Mouse (Mus musculus): ENCODE results near the gene Kansl1. TPM values are rescaled to one million over a fixed set of nuclear protein-coding genes. Genes with fewer than 3 reads are reported as not detected.
"Not testable (repeated sequence)": the region's sequence is repeated elsewhere in the genome, so short reads cannot be mapped to it uniquely, and the experiment has no call there.

Kansl1 gene
- 56.5 and 62.6 TPM in 2 replicates for total RNA-seq (2021)
- long read RNA-seq, partial matches to known transcripts = 4 of 13 reads
- long read RNA-seq, other reads (novel, unspliced or antisense) = 9 of 13 reads

DNA sequence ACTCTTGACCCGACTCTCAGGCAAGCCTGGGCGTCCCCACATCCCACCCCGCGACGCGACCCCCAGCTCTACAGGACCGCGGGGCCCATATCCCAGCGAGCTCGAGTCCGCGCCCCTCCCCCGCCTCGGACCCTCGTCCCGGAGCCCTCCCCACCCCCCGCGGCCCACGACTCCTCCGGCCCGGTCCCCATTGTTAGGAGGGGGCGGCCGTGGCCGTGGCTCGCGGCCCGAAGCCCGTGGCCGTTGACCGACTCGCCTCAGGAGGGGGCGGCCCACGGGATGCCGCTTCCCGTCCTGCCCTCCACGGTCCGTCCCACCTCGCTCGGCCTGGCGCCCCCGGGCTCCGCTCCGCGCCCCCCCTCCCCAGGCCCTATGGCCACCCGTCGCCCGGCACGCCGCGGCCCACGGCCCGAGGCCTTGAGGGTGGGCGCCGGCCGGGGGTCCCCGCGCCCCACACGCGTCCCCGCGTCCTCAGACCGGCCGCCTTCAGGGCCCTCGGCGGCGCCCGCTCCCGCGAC lies at the start of gene Kansl1:
TSS of gene Kansl1 (minus strand) at position 111 of the 518 bp plus-strand sequence.
- DNase-seq = peak; percentile 41

DNA sequence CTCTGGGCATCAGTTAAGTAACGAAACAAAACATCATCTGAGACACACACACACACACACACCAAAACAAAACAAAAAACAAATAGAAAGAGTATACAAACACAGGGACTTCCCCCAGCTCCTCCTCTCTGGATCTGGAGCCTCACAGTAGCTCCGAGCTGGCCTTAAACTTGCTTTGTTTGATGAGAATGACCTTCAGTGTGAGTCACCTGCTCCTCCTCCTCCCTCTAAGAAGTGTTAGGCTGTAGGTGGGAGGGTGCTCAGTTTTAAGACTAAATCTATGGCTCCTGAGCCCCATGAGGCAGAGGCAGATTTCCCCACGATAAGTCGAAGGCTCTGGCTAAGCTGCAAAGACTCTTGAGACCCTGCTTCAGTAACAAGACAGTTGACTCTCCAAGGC lies 43.8 kb upstream of the Kansl1 start:
- peak; percentile 12 for DNase-seq

DNA sequence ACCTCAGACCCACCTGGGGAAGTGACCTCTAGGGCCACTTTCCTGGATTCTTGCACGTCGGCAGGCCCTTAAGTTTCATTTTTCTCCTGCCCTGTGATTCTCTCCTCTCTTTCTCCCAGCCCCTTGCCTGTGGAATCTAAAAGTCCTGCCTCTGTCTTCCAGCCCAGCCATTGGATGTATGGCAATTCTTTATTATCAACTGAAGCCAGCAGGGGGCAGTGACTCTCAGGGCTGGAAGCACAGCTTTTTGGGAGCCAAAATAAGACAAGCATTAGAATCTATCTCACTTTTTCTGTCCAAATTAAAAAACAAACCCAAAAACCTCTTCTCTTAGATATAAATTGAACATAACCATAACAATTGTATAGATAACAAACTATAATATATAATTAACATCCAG lies 41.9 kb upstream of the Kansl1 start:
- no peak for DNase-seq

DNA sequence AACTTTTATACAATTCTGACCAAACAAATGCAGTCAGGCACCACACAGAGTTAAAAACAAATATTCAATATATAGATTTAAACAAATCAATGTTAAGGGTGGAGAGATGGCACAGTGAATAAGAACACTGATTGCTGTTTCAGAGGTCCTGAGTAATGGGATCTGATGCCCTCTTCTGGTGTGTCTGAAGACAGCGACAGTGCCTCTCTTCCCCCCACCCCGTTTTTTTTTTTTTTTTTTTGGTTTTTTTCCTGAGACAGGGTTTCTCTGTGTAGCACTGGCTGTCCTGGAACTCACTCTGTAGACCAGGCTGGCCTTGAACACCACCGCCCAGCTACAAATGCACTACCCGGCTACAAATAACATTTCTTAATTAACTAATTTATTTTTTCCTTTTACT lies 39.8 kb upstream of the Kansl1 start:
- DNase-seq = no peak

DNA sequence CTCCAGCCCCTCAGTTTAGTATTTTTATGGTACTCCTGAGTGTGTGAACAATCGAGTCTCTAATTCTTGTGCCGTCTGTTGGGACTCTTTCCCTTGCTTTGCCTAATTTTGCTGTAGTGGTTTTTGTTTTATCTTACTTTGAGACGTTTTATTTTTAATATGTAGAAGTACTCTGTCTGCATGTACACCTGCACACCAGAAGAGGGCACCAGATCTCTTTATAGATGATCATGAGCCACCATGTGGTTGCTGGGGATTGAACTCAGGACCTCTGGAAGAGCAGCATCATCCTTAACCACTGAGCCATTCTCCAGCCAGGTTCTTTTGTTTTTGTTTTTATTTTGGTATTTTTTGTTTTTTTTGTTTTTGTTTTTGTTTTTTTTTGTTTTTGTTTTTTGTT lies 19.6 kb upstream of the Kansl1 start:
- DNase-seq = no peak

DNA sequence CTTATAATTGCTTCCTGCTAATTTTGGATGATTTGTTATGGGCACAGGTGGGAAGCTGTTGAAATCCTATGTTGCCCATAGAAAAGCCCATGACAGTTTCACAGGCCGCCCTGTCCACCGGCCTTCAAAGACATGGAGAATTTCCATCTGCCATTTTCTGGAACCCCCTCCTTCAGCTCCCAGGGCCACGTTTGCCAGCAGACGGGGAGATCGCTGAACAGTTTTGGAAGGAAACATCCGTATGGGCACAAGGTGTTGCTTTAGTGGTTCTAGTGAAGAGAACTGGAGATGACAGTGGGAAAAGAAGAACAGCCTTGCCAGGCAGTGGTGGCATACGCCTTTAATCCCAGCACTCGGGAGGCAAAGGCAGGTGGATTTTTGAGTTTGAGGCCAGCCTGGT lies 13.3 kb upstream of the Kansl1 start:
- no peak for DNase-seq

DNA sequence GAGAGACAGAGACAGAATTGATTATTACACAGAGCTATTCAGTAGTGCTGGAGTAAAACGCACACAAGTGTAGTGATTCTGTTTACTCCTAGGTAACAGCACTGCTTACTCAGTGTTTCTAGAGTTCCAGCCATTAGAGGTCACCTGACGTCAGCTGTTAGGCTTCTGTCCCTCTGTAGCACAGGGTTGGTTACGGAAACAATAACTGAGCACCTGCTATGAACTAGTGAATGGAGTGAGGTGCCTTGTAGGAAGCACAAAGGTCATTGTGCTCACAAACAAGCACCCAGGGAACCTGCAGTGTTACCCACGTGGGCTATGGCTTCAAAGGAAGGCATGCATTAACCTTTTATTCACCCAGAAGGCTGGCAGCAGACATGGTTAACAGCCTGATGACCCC lies 10.8 kb upstream of the Kansl1 start:
- no peak for DNase-seq

DNA sequence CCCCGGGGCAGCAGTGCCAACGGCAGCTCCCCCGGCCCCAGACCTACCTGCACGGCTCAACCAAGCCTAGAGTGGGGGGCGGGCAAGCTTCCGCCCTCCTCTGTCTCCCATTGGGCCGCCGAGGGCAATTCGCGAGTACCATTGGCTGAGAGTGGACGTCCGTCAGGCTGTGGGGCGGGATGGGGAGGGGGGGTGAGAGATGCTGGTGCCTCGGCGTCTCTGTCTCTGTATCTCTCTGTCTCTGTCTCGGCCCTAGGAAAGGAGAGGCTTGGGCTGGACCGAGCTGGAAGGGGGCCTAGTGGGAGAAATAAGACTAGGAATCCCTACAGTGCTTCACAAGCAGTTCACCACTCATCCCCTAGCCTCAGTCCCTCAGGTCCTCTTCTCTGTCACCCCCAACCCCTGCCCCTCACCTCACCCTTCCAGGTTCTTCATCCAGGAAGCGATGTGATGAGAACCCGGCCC lies 742 bp upstream of the Kansl1 start:
- peak; percentile 93 for DNase-seq

DNA sequence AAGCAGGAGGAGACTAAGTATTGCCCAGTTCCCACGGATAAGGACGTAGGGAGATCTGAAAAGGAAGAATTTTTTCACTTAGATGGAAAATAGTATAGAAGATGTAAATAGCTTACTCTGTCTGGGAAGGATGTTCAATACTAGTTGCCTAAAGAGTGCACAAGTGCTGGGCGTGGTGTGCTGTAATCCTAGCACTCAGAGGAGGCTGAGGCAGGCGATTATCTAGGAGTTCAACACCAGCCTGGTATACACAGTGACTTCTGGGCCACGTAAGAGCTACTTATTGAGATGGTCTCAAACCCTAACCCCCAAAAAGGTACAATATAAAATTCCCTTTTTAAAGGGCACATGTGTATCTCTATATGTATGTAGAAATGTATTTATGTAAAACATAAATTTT lies 963 bp downstream of the Kansl1 start:
- DNase-seq = no peak

DNA sequence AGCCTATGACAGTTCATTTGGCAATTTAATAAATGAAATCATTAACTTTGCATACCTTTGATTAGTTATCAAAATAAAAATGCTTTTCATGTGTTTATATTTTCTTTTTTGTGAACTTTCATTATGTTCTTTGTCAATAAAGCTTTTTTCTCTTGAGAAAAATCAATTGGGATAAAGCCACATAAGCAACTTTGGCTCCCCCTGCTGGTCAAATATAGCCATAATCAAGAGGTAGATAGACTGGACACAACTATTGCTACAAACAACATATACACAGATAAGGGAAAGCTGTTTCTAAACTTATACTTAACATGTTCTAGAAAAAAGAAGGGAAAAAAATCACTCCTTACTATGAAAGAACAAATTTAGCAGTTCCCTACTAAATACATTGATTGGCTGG lies 7.1 kb downstream of the Kansl1 start:
- DNase-seq = peak; percentile 27

DNA sequence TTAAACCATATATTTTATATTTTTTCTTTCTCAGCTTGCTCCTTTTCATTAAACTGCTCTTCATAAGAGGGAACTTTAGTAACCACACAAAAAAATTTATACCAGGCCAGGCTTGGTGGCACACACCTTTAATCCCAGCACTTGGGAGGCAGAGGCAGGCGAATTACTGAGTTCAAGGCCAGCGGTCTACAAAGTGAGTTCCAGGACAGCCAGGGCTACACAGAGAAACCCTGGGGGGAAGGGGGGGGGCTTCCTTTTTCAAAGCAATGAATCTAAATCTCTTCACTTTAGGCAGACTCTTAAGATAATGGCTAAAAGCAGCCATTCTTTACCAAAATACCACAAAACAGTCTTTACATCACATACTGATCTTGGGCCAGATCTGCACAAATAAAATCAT lies 9.0 kb downstream of the Kansl1 start:
- DNase-seq = no peak

DNA sequence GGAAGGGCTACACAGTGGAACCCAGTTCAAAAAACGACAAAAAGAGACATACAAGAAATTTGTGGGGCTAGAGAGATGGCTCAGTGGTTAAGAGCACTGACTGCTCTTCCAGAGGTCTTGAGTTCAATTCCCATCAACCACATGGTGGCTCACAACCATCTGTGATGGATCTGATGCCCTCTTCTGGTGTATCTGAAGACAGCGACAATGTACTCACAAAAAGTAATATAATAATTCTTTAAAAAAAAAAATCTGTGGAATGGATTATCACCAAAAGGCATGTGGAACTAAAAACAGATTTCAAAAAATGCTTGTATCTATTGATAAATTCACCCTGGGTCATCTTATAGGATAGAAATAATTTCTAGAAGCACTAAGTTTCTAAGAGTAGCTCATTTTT lies 10.2 kb downstream of the Kansl1 start:
- DNase-seq = no peak

DNA sequence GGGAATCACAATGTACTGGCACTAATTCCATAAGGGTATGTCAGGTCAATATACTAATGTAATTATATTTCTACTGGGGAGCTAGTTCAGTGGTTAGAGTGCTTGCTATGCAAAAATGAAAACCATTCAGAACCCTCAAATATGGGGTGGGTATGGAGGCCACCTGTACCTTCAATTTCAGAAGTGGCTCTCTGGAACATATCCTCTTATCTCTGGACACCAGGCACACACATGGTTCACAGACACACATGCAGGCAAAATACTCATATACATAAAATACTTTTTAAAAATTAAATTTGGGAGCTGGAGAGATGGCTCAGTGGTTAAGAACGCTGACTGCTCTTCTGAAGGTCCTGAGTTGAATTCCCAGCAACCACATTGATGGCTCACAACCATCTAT lies 16.0 kb downstream of the Kansl1 start:
- no peak for DNase-seq

DNA sequence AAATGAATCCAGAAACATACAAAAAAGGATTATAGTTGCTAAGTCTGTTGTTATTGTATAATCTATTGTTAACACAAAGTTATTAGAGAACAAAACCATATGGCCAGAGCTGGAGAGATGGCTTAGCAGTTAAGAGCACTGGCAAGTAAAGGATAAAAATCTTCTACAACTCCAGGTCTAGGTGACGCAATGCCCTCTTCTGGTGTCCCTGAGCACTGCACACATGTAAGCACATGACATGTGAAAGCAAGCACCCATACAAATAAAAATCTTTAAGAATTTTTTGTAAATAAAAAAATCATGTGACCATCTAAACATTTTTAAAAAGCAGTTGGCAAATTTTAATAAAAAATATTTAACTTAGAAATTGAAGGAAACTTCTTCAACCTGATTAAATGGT lies 17.4 kb downstream of the Kansl1 start:
- DNase-seq = no peak

DNA sequence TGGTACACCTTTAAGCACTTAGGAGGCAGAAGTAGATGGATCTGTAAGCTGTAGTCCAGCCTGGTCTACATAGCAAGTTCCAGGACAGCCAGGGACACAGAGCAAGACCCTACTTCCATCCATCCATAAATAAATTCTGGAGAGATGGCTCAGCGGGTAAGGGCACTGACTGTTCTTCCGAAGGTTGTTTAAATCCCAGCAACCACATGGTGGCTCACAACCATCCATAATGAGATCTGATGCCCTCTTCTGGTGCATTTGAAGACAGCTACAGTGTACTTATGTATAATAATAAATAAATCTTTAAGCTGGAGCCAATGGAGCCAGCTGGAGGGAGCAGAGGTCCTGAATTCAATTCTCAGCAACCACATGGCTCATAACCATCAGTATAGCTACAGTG lies 20.2 kb downstream of the Kansl1 start:
- DNase-seq = not testable (repeated sequence)

DNA sequence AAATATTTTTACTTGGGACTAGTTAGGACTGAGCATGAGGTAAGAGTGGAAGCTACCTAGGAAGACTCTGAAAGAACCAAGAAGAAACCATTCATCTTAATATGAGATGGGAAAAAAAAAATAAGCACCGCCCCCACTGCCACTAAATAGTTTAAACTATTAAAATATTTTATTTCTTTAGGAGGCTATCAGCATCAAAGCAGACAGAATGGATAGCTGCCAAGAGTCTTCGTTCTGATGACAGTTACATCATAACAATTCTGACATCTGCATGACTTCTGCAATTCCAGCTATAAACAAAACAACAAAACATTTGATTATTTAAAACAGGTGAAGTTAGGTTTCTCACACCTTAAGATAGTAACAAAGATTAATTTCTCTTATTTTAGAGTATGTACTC lies 23.1 kb downstream of the Kansl1 start:
- DNase-seq = no peak

DNA sequence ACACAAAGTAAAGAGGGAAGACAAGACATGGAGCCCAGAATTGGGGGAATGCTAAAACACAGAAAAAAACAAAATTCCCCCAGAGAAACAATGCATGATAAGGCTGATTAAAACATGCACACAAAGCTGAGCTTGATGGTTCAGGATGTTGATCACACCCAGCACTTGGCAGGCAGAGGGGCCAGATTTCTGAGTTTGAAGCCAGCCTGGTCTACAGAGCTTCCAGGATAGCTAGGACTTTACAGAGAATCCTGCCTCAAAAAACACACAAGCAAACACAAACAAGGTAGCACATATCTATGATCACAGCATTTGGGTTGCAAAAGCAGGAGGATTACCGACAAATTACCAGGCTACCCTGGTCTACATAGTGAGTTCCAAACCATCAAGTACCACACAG lies 23.6 kb downstream of the Kansl1 start:
- no peak for DNase-seq

DNA sequence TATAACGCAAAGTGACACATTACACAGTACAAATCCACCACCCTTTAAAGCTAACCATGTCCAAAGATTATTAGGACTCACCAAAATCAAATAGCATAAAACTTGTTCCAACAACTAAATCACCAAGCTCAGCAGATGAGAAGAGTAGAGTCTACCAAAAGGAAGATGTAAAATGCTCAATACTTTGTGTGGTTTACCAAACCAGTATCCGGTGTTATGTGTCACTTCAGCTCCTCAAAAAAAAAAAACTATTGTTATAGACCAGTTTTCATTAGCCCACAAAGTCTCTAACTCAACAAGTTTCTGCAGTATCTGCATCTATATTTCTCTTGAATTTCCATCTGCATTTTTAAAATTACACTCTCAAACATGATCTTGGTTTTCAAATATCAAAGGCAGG lies 25.3 kb downstream of the Kansl1 start:
- no peak for DNase-seq

DNA sequence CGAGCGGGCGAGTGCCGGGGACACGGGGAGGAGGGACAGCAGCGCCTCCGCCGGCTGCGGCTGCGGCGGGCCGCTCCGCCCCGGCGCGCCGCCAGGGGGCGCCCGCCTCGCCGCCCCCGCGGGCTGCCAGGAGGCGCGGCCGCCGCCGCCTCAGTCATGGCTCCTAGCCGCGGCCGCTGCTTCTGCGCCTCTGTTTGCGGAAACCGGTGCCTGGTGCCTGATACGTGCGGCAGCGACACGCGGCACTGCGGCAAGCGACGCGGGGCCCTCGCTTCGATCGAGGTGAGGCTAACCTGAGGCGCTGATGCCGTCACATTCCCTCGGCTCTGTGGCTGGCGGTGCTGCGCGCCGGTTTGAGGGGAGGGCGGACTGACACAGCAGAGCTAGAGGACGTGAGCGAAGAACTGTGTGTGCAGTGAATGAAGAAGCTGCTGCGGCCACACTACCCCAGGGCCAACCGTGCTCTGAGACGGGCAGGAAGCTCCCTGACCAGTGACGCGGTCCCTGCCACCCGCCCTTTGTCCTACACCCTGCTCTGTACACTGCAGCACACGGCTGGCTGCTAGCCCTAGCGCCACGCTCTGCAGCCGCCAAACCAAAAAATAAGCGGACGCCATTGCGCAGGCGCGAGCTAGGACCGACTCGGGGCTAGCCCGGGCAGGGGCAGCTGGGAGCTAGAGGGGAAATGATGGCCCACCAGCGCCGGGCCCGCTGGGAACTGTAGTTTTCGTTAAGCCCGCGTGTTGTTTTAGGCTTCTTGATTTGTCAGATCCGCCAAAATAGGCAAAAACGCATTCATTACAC lies 26.1 kb downstream of the Kansl1 start:
- DNase-seq = peak; percentile 93

DNA sequence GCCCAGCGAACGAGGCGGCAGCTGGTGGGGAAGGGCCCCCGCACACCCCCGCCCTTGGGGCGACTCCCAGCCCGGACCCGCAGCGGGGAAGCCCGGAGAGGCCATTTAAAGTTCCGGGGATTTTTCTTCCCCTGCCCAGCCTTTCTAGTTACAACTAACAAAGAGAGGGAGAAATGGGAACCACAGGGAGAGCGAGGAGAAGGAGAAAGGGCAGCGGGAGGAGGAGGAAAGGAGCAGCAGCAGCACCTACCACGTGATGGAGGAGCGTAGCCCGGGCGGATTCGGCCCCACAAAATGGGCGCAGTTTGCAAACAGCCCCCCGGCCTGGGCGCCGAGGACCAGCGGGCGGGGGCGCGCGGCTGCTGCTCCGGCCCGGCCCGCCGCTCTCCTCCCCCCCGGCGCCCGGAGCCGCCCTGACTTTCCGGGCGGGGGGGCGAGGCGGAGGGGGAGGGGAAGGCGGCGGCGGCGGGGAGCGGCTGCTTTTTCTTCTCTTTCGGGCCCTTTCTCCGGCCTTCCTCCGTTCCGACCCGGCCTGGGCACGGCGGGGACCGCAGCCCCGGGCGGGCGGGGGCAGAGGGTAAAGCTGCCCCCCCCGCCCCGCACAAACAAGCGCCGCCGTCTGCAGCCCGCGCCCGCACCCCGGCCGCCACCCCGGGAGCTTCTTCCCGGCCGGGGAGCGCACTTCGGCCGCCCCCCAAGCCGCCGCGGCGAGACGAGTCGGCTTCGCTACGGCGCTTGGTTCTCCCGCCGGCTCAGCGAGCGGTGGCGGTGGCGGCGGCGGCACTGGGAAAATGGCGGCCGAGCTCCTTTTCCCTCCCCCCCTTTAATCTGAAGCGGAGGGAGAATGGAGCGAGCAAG lies 27.0 kb downstream of the Kansl1 start:
- peak; percentile 73 for DNase-seq

DNA sequence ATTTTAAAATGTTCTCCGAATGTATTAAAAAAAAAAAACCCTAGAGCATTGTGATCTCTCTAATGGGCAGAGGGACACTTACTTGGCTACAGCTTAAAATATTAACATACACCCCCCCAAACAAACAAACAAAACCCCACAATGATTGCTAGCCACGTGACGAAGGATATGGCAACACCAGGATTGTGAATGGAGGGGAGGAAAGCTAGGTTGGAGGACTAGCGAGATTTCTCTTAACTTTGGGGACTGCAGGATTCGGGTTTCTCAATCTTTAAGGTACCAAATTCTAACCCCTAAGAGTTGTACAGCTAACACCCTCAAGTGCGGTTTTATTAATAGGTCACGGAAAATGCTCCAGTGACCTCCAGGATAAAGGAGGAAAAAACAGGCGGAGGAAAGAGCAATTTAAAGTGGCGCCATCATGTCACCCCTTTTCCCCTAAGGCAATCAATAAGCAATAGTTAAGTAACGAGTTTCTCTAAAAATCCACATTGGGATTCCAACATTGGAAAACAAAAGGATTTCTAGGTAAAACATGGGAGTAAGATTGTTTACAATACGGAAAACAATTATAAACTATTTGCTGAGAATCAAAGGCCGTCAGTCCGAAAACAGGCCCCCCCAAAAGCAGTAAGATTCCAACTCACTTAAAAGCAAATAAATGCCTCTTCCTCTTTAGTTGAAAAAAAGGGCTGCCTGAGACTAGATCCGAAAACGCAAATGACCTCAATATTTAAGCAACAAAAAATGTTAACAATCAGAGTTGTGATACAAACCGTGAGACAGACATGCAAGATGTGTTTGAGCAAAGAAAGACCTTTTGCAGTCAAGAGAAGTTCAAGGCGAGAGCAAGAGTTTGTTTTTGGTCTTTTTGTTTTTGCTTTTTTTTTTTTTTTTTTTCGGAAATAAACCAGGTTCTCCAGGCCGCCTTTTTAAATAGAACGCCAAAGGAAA lies 27.9 kb downstream of the Kansl1 start:
- DNase-seq = no peak

DNA sequence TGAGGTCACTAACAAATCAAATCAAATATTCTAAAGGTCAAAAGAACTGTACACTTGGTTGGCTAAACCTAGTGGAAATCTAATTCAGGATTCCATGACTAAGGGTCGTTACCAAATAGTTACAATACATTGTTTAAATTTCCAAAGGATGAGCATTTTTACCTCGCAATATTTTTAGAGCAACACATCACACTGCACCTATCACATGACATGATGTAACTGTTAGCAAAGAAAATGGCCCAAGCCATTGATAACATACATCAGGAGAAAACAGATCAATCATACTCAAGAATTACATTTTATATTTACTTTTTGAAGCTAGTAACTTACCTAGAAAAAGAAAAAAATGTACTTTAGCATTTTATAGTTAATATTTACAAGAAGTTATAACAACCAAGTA lies 29.0 kb downstream of the Kansl1 start:
- DNase-seq = no peak

All from adrenal gland, postnatal 25 days (tissue).